Mouse (Mus musculus) inflammation-experienced regulatory T-cells, adult 6 months (primary cell): ENCODE data around the gene Osbpl9. TPM values are rescaled to one million over a fixed set of nuclear protein-coding genes. Genes with fewer than 3 reads are reported as not detected.

Experiments
- ATAC-seq: one replicate; pipeline ENCODE4 v1.8.0; 2017
- polyA plus RNA-seq, 3 experiments: library from polyadenylated mRNA; unstranded; fragments of 100-300 nt; shearing (Covaris generic); gene quantifications; one replicate each; pipeline ENCODE4 v1.2.1; 2017

Gene Osbpl9
- polyA plus RNA-seq, 3 experiments from 2014 or later = 75.7 to 78.9 (median 77.2) TPM

DNA sequence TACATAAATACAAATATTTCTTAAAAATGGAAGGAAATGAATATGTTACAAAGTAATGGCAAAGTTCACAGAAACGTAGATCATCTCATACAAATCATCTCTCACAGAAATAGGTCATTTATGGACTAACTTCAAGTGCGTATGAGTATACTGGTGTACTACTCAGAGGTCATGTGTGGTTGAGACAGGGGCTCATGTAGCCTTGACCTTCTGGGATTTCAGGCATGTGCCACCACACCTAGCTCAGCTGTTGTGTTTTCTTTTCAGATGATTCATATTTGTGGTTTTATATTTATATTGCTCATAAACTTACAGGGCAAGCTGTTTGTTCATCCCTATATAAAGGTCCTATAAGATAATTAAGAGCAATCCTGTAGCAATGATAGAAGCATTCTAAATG is 171.8 kb downstream of the Osbpl9 start:
- ATAC-seq = no peak

DNA sequence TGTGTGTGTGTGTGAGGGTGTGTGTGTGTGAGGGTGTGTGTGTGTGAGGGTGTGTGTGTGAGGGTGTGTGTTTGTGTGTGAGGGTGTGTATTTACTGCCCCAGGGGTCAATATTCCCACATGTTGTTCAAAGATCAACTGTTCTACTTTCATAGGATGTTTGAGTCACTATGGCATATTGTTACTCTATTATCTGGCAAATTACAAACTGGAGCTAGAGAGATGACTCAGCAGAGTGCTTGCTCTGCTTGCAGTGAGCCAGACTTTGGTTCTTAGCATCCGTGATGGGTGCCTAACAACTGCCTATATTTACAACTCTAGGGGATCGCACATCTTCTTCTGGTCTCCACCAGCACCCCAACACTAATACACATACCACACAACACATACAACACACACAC is 172.2 kb downstream of the Osbpl9 start:
- ATAC-seq = no peak

GRCm38 (mm10) chr4:109026543-109026942 is 175.5 kb downstream of the Osbpl9 start:
- no peak for ATAC-seq

- no peak for ATAC-seq
Measured at GRCm38 (mm10) chr4:109025061-109025460, 177.0 kb downstream of the Osbpl9 start.

- no peak for ATAC-seq
Measured at GRCm38 (mm10) chr4:109021976-109022375, 180.1 kb downstream of the Osbpl9 start.

DNA sequence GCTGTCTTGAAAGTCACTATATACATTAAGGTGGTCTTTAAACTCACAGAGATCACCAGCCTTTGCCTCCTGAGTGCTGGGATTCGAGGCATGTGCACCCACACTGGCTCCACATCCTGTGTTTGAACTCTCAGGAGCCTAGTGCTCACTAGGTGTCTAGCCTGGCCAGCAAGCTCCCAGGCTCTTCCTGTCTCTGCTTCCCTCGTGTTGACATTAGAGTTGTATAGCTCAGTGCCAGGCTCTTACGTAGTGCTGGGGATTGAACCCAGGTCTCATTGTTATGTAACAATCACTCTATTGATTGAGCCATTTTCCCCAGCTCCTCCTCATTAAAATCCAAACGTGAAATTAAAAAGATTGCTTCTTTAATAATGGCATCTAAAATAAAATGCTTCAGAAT is 182.8 kb downstream of the Osbpl9 start:
- no peak for ATAC-seq

GRCm38 (mm10) chr4:109017441-109017840 is 184.6 kb downstream of the Osbpl9 start:
- no peak for ATAC-seq

- ATAC-seq = no peak
Measured at GRCm38 (mm10) chr4:109014091-109014490, 188.0 kb downstream of the Osbpl9 start.

Other genes with a start within 250 kb of the Osbpl9 start
- gene Nrd1, start 201.6 kb downstream of the Osbpl9 start, polyA plus RNA-seq = 10 to 100 TPM; 45.7 to 77.6 (median 58.3) TPM
- gene Calr4, start 32.2 kb upstream of the Osbpl9 start, polyA plus RNA-seq = not detected
- gene Eps15, start 78.0 kb upstream of the Osbpl9 start, polyA plus RNA-seq = 10 to 100 TPM; 68.9 to 72.9 (median 72.8) TPM
- gene Ttc39a, start 204.4 kb upstream of the Osbpl9 start, polyA plus RNA-seq = under 1 TPM in 2 of 3 experiments, not detected in 1; 0.17 to 0.41 TPM